Mouse (Mus musculus): Measurements from ENCODE around the gene Zfp872. TPM values are rescaled to one million over a fixed set of nuclear protein-coding genes. Genes with fewer than 3 reads are reported as not detected.

Gene Zfp872
- polyA plus RNA-seq, 1 experiment, result 0.52 TPM

DNA sequence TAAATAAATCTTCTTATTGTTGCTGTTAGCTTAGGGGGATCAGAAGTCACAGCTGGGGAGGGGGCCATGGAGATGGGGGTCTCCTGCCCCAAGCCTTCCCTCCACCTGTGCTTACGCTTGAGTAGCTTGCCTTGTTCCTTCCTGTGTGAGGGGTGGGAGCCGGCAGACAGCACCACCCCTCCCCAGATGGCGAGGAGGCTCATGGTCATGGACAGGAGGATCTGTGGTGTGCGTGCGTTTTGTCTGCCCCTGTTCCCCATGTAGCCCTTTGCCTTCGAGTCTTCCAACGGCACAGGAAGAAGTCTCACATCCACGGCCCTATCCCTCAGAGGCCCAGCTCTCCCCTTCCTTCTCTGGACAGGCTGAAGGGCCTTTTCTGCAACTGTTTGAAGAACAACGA is 25.6 kb upstream of the Zfp872 start:
- H3K4me3 ChIP-seq (ENCODE audit: insufficient read depth, low read depth, low read length), result no peak overlapping the region
- peaks cover 4% of the 10 kb centered on the region for H3K4me1 ChIP-seq (ENCODE audit: control insufficient read depth, insufficient read depth, insufficient read length, low read length)
- no peak overlapping the region for H3K27ac ChIP-seq (replicated peaks; ENCODE audit: low read depth, low read length)

DNA sequence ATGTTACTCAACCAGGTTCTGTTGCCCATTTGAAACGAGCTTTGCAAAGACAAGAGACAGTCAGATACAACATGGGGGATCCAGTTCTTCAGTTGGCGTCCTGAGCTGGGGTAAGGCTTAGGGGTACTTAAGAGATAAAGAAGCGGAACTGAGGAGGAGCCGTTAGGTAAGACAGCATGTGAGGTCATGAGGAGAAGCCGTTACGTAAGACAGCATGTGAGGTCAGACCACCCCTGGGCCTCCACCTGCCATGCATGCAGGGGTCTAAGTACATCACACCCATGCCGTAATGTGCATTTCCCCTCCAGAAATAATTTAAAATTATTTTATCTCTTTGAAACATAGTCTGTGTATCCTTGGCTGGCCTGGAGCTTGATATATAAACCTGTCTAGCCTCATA is 25.0 kb upstream of the Zfp872 start:
- Histone ChIP-seq H3K4me3 (ENCODE audit: insufficient read depth, low read depth, low read length) (no peak overlapping the region), H3K27ac (replicated peaks; ENCODE audit: low read depth, low read length) (no peak overlapping the region), H3K4me1 (ENCODE audit: control insufficient read depth, insufficient read depth, insufficient read length, low read length) (no peaks in the 10 kb centered on the region)

DNA sequence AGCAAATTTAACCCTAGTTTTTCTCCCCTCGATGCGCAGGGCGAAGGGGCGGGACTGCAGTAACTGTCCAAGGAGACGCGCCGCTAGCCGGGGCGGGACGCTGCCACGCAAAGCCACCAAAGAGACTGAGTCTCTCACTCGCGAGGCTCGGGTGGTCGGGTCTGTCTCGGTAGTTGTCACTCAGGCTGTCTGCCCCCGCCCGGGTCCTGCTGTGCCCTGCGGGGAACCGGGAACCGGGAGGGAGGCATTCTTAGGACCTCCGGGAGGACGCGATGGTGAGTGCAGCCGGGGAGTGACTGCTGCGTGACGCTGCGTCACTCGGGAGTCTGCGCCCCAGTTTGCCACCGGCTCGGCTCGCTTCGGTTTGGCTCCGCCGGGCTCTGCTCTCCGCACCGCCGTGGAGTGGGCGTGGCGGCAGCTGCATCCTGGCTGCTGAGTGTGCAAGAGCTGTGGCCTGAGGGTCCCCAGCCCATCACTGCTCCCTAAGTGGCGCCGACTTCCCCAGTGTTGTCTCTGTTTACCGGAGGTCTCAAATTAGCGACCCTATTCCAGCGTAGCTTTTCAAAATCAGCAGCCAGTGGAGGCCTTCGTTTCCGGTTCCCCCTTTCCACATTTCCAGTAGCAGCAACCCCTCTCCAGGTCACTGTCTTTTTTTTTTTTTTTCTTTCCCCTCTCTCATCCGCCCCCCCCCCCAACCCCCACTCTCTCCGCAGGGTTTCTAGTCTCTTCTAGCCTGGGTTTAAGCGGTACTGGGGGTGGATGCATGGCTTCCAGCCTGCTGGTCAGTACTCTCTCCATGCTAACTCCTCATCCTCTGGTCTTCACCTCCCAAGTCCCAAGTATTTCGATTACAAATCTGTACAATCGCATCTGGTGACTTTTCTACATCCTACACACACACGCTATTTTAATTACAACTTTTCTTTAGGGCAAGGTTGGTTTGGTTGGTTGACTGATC is 22.9 kb upstream of the Zfp872 start:
- no peaks in the 10 kb centered on the region for H3K4me1 ChIP-seq (ENCODE audit: control insufficient read depth, insufficient read depth, insufficient read length, low read length)
- H3K27ac ChIP-seq (replicated peaks; ENCODE audit: low read depth, low read length), result no peak overlapping the region
- H3K4me3 ChIP-seq (ENCODE audit: insufficient read depth, low read depth, low read length), result peak overlapping the region; percentile 80

DNA sequence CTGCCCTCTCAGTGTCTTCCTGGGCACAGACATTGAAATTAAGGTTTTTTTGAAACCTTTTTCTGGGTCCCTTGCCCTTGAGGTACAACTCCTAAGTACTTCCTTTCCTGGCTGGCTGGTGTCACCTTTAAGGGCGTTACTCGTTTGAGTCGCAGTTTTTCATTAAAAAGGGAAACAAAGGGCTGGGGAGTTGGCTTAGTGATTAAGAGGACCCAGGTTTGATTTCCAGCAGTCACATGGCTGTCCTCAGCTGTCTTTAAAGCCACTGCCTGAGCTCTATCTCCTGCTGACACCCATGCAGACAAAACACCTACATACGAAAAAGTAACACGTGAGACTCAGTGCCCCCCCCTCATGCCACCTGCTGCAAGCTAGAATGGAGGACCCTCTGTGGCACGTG is 21.9 kb upstream of the Zfp872 start:
- H3K4me1 ChIP-seq (ENCODE audit: control insufficient read depth, insufficient read depth, insufficient read length, low read length), result no peaks in the 10 kb centered on the region
- no peak overlapping the region for H3K27ac ChIP-seq (replicated peaks; ENCODE audit: low read depth, low read length)
- H3K4me3 ChIP-seq (ENCODE audit: insufficient read depth, low read depth, low read length), result no peak overlapping the region

DNA sequence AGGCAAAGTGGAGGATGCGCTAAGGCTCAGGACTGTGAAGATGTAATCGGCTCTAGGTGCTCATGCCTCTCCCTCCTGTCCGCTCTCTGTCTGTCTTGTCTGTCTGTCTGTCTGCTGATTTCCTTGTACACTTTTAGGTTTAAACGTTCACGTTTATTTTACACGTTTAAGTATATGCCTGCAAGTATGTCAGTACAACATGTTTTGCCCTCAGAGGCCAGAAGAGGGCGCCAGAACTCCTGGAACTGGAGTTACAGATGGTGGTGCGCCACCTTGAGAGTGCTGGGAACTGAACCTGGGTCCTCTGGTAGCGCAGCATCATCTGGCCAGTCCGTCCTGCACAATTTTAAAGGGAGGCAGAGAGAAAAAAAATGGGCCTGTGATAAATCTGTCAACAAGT is 21.2 kb upstream of the Zfp872 start:
- H3K4me3 ChIP-seq (ENCODE audit: insufficient read depth, low read depth, low read length), result no peak overlapping the region
- no peaks in the 10 kb centered on the region for H3K4me1 ChIP-seq (ENCODE audit: control insufficient read depth, insufficient read depth, insufficient read length, low read length)
- no peak overlapping the region for H3K27ac ChIP-seq (replicated peaks; ENCODE audit: low read depth, low read length)

DNA sequence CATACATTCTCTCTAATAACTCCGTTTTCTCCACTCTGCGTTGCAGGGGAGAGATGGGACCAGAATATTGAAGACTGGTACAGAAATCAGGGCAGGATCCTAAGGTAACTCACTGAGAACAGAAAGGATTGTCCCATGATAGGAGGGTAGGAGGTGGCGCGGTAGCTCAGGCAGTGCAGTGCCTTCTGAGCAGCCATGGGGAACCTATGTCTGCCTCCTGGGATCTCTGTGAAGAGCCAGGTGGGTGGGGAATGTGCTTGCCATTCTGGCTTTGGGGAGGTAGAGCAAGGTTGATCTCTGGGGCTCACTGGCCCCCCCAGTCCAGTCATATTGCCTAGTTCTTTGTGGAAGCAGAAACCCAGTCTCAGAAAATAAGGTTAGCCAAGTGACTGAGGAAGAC is 20.1 kb upstream of the Zfp872 start:
- Histone ChIP-seq H3K4me3 (ENCODE audit: insufficient read depth, low read depth, low read length) (no peak overlapping the region), H3K4me1 (ENCODE audit: control insufficient read depth, insufficient read depth, insufficient read length, low read length) (no peaks in the 10 kb centered on the region), H3K27ac (replicated peaks; ENCODE audit: low read depth, low read length) (no peak overlapping the region)

DNA sequence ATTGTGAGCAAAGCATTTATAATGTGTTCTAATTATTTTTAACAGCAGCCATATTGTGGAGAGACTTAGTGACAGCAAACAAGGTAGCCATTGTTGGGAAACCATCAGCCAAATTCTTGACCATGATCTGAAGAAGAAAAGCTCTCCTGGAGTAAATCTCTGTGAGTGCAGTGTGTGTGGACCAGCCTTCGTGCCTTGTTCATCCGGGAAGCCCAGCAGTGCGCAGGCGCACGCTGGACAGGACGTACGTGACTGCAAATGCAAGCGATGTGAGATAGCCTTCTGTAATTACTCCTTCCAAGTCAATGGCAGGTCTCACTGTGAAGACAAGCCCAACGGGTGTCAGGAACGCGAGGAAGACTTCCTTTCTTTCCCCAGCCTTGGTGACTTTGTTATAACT is 18.6 kb upstream of the Zfp872 start:
- no peaks in the 10 kb centered on the region for H3K4me1 ChIP-seq (ENCODE audit: control insufficient read depth, insufficient read depth, insufficient read length, low read length)
- no peak overlapping the region for H3K4me3 ChIP-seq (ENCODE audit: insufficient read depth, low read depth, low read length)
- no peak overlapping the region for H3K27ac ChIP-seq (replicated peaks; ENCODE audit: low read depth, low read length)

DNA sequence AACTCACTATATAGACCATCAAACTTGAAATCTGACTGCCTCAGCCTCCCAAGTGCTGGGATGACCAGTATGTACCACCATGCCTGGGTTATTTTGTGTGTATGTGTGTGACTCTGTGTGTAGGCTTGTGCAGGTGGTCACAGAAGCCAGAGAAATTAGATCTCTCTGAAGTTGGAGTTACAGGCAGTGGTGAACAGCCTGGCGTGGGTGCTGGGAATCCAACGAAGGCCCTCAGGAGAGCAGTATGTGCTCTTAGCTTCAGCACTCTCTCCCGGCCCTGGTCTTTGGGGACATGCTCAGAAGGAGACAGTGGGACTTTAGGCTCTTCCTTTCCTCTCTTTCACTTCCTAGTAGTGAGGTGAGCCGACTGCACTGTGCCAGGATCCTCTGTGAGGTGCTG is 15.6 kb upstream of the Zfp872 start:
- H3K4me1 ChIP-seq (ENCODE audit: control insufficient read depth, insufficient read depth, insufficient read length, low read length), result no peaks in the 10 kb centered on the region
- no peak overlapping the region for H3K4me3 ChIP-seq (ENCODE audit: insufficient read depth, low read depth, low read length)
- no peak overlapping the region for H3K27ac ChIP-seq (replicated peaks; ENCODE audit: low read depth, low read length)

DNA sequence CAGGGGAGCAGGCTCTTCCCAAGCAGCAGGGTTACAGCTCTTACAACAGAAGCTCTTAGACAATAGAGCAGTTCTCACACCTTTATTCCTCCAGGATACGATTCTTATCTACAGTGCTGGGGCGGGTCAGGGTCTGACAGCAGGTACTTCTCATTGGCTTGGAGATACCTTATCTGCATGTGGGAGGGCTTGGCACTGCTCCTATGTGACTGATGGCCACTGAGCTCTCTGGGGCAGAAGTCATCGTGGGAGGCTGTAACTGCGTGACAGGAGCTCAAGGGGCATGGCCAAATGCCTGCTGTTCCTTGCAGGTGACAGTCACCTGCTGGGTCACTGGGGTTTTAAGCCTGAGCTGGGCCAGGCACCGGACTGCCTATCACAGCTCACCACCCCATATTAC is 8.5 kb downstream of the Zfp872 start:
- H3K27ac ChIP-seq (replicated peaks; ENCODE audit: low read depth, low read length), result no peak overlapping the region
- H3K4me3 ChIP-seq (ENCODE audit: insufficient read depth, low read depth, low read length), result no peak overlapping the region
- no peaks in the 10 kb centered on the region for H3K4me1 ChIP-seq (ENCODE audit: control insufficient read depth, insufficient read depth, insufficient read length, low read length)

DNA sequence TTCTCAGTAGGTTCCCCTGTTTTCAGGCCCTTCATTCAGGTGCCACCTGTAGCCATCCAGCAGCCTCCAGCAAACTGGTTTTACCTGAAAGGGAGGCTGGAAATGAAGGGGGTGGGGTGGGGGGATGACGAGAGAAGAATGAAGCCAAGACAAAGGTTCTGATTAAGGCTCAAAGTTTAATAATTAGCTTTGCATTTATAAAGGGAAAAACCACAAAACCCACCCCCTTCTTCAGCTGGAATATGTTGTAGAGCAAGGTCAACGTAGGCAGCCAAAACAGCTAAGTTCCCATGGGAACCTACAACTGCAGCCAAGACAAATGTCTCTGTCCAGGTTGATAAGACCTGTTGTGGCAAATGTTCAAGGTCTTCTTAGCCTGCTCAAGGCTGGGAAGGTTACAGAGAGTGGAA is 25.9 kb downstream of the Zfp872 start:
- no peak overlapping the region for H3K27ac ChIP-seq (replicated peaks; ENCODE audit: low read depth, low read length)
- H3K4me1 ChIP-seq (ENCODE audit: control insufficient read depth, insufficient read depth, insufficient read length, low read length), result no peaks in the 10 kb centered on the region
- no peak overlapping the region for H3K4me3 ChIP-seq (ENCODE audit: insufficient read depth, low read depth, low read length)

DNA sequence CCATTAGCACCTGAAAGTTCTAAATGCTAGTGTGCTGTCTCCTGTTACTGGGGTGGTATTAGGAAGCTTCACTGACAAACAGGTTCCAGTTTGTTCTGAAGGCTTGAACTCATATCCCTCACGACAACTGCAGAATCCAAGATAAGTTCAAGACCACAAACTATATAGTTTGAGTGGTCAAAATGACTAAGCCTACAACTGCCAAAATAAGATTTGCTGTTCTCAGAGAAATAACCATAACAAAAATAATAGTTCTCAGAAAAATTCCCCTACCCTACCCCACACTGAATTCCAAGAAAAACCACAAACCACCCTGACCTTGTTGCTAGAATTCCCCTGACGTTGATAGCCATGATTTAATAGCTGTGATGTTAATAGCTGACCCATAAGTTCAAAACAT is 26.7 kb downstream of the Zfp872 start:
- no peak overlapping the region for H3K27ac ChIP-seq (replicated peaks; ENCODE audit: low read depth, low read length)
- H3K4me1 ChIP-seq (ENCODE audit: control insufficient read depth, insufficient read depth, insufficient read length, low read length), result no peaks in the 10 kb centered on the region
- H3K4me3 ChIP-seq (ENCODE audit: insufficient read depth, low read depth, low read length), result no peak overlapping the region

DNA sequence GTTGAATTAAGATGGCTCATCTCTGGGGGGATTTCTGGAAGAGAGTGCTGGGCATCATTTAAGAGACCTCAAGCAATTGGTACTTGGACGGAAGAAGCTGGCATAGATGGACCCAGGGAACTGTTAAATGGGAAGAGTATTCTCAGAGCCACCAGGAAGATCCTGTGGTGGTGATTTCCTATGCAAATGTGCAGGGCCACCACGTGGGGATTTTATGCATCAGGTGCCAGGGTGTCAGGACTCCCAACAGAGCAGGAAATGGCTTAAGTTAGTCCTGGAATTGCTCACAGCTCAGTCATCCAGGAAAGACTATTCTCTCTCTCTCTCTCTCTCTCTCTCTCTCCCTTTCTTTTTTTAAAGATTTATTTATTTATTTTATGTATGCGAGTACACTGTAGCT is 28.8 kb downstream of the Zfp872 start:
- Histone ChIP-seq H3K4me3 (ENCODE audit: insufficient read depth, low read depth, low read length) (no peak overlapping the region), H3K4me1 (ENCODE audit: control insufficient read depth, insufficient read depth, insufficient read length, low read length) (no peaks in the 10 kb centered on the region), H3K27ac (replicated peaks; ENCODE audit: low read depth, low read length) (no peak overlapping the region)

DNA sequence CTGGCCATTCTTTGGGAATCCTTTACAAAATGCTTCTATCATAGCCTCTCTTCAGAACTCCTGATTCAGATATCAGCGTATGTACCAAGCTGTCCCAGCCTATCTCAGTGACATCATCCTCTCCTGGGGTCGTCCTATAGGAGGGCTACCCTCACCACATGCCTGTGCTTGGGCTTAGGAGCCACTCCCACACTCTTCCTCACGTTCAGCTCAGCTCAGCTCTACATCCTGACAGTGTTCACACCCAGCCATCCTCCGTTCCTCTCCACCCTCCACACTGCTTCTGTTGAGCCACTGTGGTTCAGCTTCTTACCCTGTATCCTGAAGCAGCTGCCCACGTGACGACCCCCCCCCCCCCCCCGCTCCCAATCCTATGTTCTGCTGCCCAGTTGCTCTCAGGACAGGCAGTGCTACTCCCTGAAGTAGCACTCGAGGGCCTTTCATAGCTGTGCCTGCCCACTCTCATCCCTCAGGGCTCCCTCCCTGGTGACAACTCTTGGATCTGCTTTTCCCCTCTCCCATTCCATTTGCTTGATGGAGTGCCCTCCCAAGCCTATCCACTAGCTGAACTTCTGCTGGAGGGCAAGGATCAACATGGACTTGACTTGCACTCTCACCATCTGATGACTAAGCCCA is 30.1 kb downstream of the Zfp872 start:
- Histone ChIP-seq H3K27ac (replicated peaks; ENCODE audit: low read depth, low read length) (no peak overlapping the region), H3K4me3 (ENCODE audit: insufficient read depth, low read depth, low read length) (no peak overlapping the region), H3K4me1 (ENCODE audit: control insufficient read depth, insufficient read depth, insufficient read length, low read length) (no peaks in the 10 kb centered on the region)

DNA sequence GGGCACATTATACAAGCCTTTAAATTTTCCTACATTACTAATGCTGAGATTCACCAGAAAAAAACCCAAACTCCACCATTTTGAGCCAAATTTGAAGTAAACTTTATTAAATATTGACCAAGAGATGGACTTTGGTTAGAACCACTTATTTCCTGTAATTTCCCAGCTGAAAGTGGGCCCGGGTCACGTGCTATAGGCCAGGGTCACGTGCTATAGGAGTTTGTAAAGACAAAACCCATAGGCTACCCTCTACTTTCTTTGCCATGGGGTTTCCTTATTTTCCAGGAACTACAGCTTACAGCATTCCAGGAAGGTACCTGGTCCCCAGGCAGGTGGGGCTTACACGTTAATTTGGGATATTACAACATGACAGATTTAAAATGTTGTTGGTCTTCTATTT is 36.2 kb downstream of the Zfp872 start:
- Histone ChIP-seq H3K27ac (replicated peaks; ENCODE audit: low read depth, low read length) (no peak overlapping the region), H3K4me3 (ENCODE audit: insufficient read depth, low read depth, low read length) (no peak overlapping the region), H3K4me1 (ENCODE audit: control insufficient read depth, insufficient read depth, insufficient read length, low read length) (no peaks in the 10 kb centered on the region)

DNA sequence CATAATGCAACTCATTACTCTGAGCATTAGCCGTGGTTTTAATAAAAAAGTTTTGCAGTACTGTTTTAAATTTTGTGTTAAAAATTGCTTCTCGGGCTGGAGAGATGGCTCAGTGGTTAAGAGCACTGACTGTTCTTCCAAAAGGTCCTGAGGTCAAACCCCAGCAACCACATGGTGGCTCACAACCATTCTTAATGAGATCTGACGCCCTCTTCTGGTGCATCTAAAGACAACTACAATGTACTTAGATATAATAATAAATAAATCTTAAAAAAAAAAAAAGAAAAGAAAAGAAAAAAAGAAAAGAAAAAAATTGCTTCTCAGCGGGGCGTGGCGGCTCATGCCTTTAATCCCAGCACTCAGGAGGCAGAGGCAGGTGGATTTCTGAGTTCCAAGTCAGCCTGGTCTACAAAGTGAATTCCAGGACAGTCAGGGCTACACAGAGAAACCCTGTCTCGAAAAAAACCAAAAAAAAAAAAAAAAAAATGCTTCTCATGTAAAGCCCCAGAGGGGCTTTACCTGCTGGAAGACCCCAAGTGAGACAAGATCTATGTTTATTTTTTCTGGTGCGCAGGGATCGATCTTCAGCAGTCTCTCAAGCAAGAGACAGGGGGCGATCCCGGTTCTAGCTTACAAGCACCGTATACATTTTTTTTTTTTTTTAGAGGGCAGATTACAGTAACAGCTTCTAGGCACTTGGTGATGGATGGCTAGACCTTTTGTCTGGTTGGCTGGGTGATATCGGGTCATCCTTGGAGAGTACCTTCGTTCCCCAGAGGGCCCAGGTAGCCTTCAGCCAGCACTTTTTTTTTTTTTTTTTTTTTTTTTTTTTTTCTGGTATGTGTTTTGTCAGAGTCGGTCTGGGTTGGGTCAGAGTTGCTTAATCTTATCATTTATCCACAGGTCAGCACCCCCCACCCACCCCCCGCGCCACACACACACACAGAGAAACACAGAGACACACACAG is 36.9 kb downstream of the Zfp872 start:
- Histone ChIP-seq H3K4me3 (ENCODE audit: insufficient read depth, low read depth, low read length) (peak overlapping the region; percentile 95), H3K27ac (replicated peaks; ENCODE audit: low read depth, low read length) (no peak overlapping the region; the same call in 1 of the 2 replicates)

More for the DNA sequence above, 36.9 kb downstream of the Zfp872 start:
- H3K4me1 ChIP-seq (ENCODE audit: control insufficient read depth, insufficient read depth, insufficient read length, low read length), result no peaks in the 10 kb centered on the region

All from brown adipose tissue, adult 24 weeks (tissue).